Mouse (Mus musculus): ENCODE measurements around the gene Gid4. TPM values are rescaled to one million over a fixed set of nuclear protein-coding genes. Genes with fewer than 3 reads are reported as not detected.

Gid4 gene
- polyA plus RNA-seq, 1 experiment from 2014 or later = 19.0 TPM

GRCm38 (mm10) chr11:60396546-60396945, 20.4 kb upstream of the Gid4 start:
- no peaks in the 10 kb centered on the region for H3K4me1 ChIP-seq (replicated peaks)
- no peak overlapping the region for H3K27ac ChIP-seq
- H3K4me3 ChIP-seq = no peak overlapping the region
- no peak for ATAC-seq (replicated peaks; ENCODE audit: insufficient number of reproducible peaks, insufficient read depth, low FRiP score, low read depth)
- no peak overlapping the region for H3K9ac ChIP-seq
- peaks cover 12% of the 10 kb centered on the region for H3K36me3 ChIP-seq
- no peaks in the 10 kb centered on the region for H3K9me3 ChIP-seq (replicated peaks)
- no peak overlapping the region for H3K4me2 ChIP-seq
- no peaks in the 10 kb centered on the region for H3K27me3 ChIP-seq
- WGBS = 53% methylated on average over 6 of the region's 6 CpGs

GRCm38 (mm10) chr11:60397172-60397571, 19.8 kb upstream of the Gid4 start:
- WGBS = 84% methylated on average over 2 of the region's 2 CpGs
- Histone ChIP-seq H3K27me3 (no peaks in the 10 kb centered on the region), H3K4me1 (replicated peaks) (no peaks in the 10 kb centered on the region)

GRCm38 (mm10) chr11:60406606-60407005, 10.3 kb upstream of the Gid4 start:
- WGBS = 100% methylated on average over 1 of the region's 1 CpGs

More at GRCm38 (mm10) chr11:60397172-60397571, 19.8 kb upstream of the Gid4 start:
- no peak overlapping the region for H3K4me3 ChIP-seq
- H3K9me3 ChIP-seq (replicated peaks) = no peaks in the 10 kb centered on the region
- H3K4me2 ChIP-seq = no peak overlapping the region
- no peak overlapping the region for H3K9ac ChIP-seq
- no peak overlapping the region for H3K27ac ChIP-seq
- ATAC-seq (replicated peaks; ENCODE audit: insufficient number of reproducible peaks, insufficient read depth, low FRiP score, low read depth) = no peak
- H3K36me3 ChIP-seq = peaks cover 17% of the 10 kb centered on the region

GRCm38 (mm10) chr11:60412173-60412572, 4.8 kb upstream of the Gid4 start:
- Histone ChIP-seq H3K4me2 (no peak overlapping the region), H3K9me3 (replicated peaks) (no peaks in the 10 kb centered on the region), H3K4me1 (replicated peaks) (peaks cover 19% of the 10 kb centered on the region), H3K27me3 (no peaks in the 10 kb centered on the region), H3K36me3 (peaks cover 17% of the 10 kb centered on the region; the same call in 1 of the 2 replicates), H3K4me3 (no peak overlapping the region), H3K27ac (no peak overlapping the region), H3K9ac (no peak overlapping the region)
- no peak for ATAC-seq (replicated peaks; ENCODE audit: insufficient number of reproducible peaks, insufficient read depth, low FRiP score, low read depth)
- 7% methylated on average over 3 of the region's 3 CpGs for WGBS

More at GRCm38 (mm10) chr11:60406606-60407005, 10.3 kb upstream of the Gid4 start:
- H3K27me3 ChIP-seq = no peaks in the 10 kb centered on the region
- no peak overlapping the region for H3K4me3 ChIP-seq
- H3K9me3 ChIP-seq (replicated peaks) = no peaks in the 10 kb centered on the region
- no peaks in the 10 kb centered on the region for H3K4me1 ChIP-seq (replicated peaks)
- peaks cover 72% of the 10 kb centered on the region for H3K36me3 ChIP-seq
- no peak overlapping the region for H3K27ac ChIP-seq
- no peak overlapping the region for H3K9ac ChIP-seq
- H3K4me2 ChIP-seq = no peak overlapping the region
- no peak for ATAC-seq (replicated peaks; ENCODE audit: insufficient number of reproducible peaks, insufficient read depth, low FRiP score, low read depth)

GRCm38 (mm10) chr11:60412921-60413320, 4.0 kb upstream of the Gid4 start:
- Histone ChIP-seq H3K4me1 (replicated peaks) (peaks cover 19% of the 10 kb centered on the region), H3K27me3 (no peaks in the 10 kb centered on the region), H3K4me2 (no peak overlapping the region), H3K9me3 (replicated peaks) (no peaks in the 10 kb centered on the region), H3K36me3 (peaks cover 10% of the 10 kb centered on the region; the same call in 1 of the 2 replicates), H3K27ac (no peak overlapping the region), H3K9ac (no peak overlapping the region), H3K4me3 (no peak overlapping the region)
- 90% methylated on average over 2 of the region's 2 CpGs for WGBS
- no peak for ATAC-seq (replicated peaks; ENCODE audit: insufficient number of reproducible peaks, insufficient read depth, low FRiP score, low read depth)

- 0% methylated on average over 21 of the region's 21 CpGs for WGBS
- peak; percentile 19 for ATAC-seq (replicated peaks; ENCODE audit: insufficient number of reproducible peaks, insufficient read depth, low FRiP score, low read depth)
- peak overlapping the region; percentile 79 for H3K9ac ChIP-seq
Measured at GRCm38 (mm10) chr11:60416590-60416962, 369 bp upstream of the Gid4 start.

GRCm38 (mm10) chr11:60417717-60418472, 950 bp downstream of the Gid4 start, which contains the start of gene Atpaf2:
TSS of gene Atpaf2 (minus strand) at chr11:60418457.
- peaks cover 30% of the 10 kb centered on the region for H3K4me1 ChIP-seq (replicated peaks)
- H3K4me2 ChIP-seq = peak within 1 kb of the TSS; percentile 90
- H3K4me3 ChIP-seq = peak within 1 kb of the TSS; percentile 90
- no peaks in the 10 kb centered on the region for H3K27me3 ChIP-seq
- H3K9me3 ChIP-seq (replicated peaks) = no peaks in the 10 kb centered on the region
- H3K9ac ChIP-seq = peak within 1 kb of the TSS; percentile 87
- peak; percentile 12; the same call in 1 of the 2 replicates for ATAC-seq (replicated peaks; ENCODE audit: insufficient number of reproducible peaks, insufficient read depth, low FRiP score, low read depth)
- H3K36me3 ChIP-seq = no peaks in the 10 kb centered on the region
- under 1% methylated on average over 39 of the region's 39 CpGs for WGBS
- H3K27ac ChIP-seq = peak within 1 kb of the TSS; percentile 87

More at GRCm38 (mm10) chr11:60416590-60416962, 369 bp upstream of the Gid4 start:
- H3K4me2 ChIP-seq = peak overlapping the region; percentile 83
- H3K4me3 ChIP-seq = peak overlapping the region; percentile 90
- H3K27me3 ChIP-seq = no peaks in the 10 kb centered on the region
- H3K9me3 ChIP-seq (replicated peaks) = no peaks in the 10 kb centered on the region
- H3K27ac ChIP-seq = peak overlapping the region; percentile 54
- peaks cover 30% of the 10 kb centered on the region for H3K4me1 ChIP-seq (replicated peaks)
- no peaks in the 10 kb centered on the region for H3K36me3 ChIP-seq

- peak overlapping the region; percentile 87 for H3K9ac ChIP-seq
- no peak for ATAC-seq (replicated peaks; ENCODE audit: insufficient number of reproducible peaks, insufficient read depth, low FRiP score, low read depth)
- no peaks in the 10 kb centered on the region for H3K27me3 ChIP-seq
- peak overlapping the region; percentile 87; the same call in 1 of the 2 replicates for H3K27ac ChIP-seq
- peaks cover 30% of the 10 kb centered on the region for H3K4me1 ChIP-seq (replicated peaks)
- H3K9me3 ChIP-seq (replicated peaks) = no peaks in the 10 kb centered on the region
- H3K36me3 ChIP-seq = no peaks in the 10 kb centered on the region
- peak overlapping the region; percentile 90 for H3K4me2 ChIP-seq
- H3K4me3 ChIP-seq = peak overlapping the region; percentile 90
- WGBS = 5% methylated on average over 6 of the region's 6 CpGs
Measured at GRCm38 (mm10) chr11:60418473-60418803, 1.5 kb downstream of the Gid4 start.

GRCm38 (mm10) chr11:60422046-60422668, 5.2 kb downstream of the Gid4 start:
- 65% methylated on average over 6 of the region's 6 CpGs for WGBS
- Histone ChIP-seq H3K9me3 (replicated peaks) (no peaks in the 10 kb centered on the region), H3K36me3 (no peaks in the 10 kb centered on the region; the same call in 1 of the 2 replicates), H3K4me3 (no peak overlapping the region), H3K27ac (no peak overlapping the region), H3K4me2 (no peak overlapping the region), H3K4me1 (replicated peaks) (peaks cover 11% of the 10 kb centered on the region), H3K27me3 (no peaks in the 10 kb centered on the region), H3K9ac (no peak overlapping the region)
- ATAC-seq (replicated peaks; ENCODE audit: insufficient number of reproducible peaks, insufficient read depth, low FRiP score, low read depth) = no peak

- 95% methylated on average over 1 of the region's 1 CpGs for WGBS
- Histone ChIP-seq H3K27me3 (no peaks in the 10 kb centered on the region), H3K9ac (no peak overlapping the region), H3K4me2 (no peak overlapping the region), H3K36me3 (peaks cover 6% of the 10 kb centered on the region; the same call in 1 of the 2 replicates), H3K4me1 (replicated peaks) (peaks cover 11% of the 10 kb centered on the region), H3K4me3 (no peak overlapping the region), H3K9me3 (replicated peaks) (no peaks in the 10 kb centered on the region), H3K27ac (no peak overlapping the region)
- no peak for ATAC-seq (replicated peaks; ENCODE audit: insufficient number of reproducible peaks, insufficient read depth, low FRiP score, low read depth)
Measured at GRCm38 (mm10) chr11:60423006-60423405, 6.1 kb downstream of the Gid4 start.

GRCm38 (mm10) chr11:60426417-60426816, 9.5 kb downstream of the Gid4 start:
- Histone ChIP-seq H3K9me3 (replicated peaks) (no peaks in the 10 kb centered on the region), H3K27me3 (no peaks in the 10 kb centered on the region), H3K4me1 (replicated peaks) (no peaks in the 10 kb centered on the region), H3K9ac (no peak overlapping the region), H3K27ac (no peak overlapping the region), H3K4me3 (no peak overlapping the region), H3K36me3 (peaks cover 13% of the 10 kb centered on the region), H3K4me2 (no peak overlapping the region)
- ATAC-seq (replicated peaks; ENCODE audit: insufficient number of reproducible peaks, insufficient read depth, low FRiP score, low read depth) = no peak
- WGBS = 79% methylated on average over 1 of the region's 1 CpGs
